Mouse (Mus musculus) liver, embryonic 14.5 days (tissue): Measurements from ENCODE around the gene Eps8. TPM values are rescaled to one million over a fixed set of nuclear protein-coding genes. Genes with fewer than 3 reads are reported as not detected.

Experiments used
- ATAC-seq: fragments of 200-750 bp; cut with Nextera tagmentation; 2 replicates; pipeline ENCODE4 v1.8.0; 2017; ENCODE audit warnings: moderate number of reproducible peaks, mild to moderate bottlenecking, moderate library complexity; ENCODE audit not compliant: insufficient read depth
- DNase-seq, 3 experiments: peaks; one replicate each; pipeline ENCODE4 v3.0.0-alpha.2; 2012 to 2013; ENCODE audit warnings: low read depth in 3 of 3, low spot score in 3 of 3
- H3K27ac ChIP-seq: fragments of 300-500 bp; sonication (generic); 2 replicates; pipeline ENCODE4 v1.5.1; 2014; ENCODE audit warnings: moderate library complexity, mild to moderate bottlenecking, control low read depth, inconsistent platforms
- H3K27me3 ChIP-seq: fragments of 300-500 bp; sonication (generic); 2 replicates; pipeline ENCODE4 v1.6.1; 2014; ENCODE audit warnings: mild to moderate bottlenecking, low read length, moderate library complexity; ENCODE audit not compliant: control insufficient read depth, insufficient read depth
- H3K36me3 ChIP-seq: fragments of 300-500 bp; sonication (generic); replicated peaks from 2 replicates; pipeline ENCODE4 v1.6.1; 2014; ENCODE audit warnings: low read depth; ENCODE audit not compliant: control insufficient read depth, insufficient read depth
- H3K4me1 ChIP-seq, 2 experiments: fragments of 200-500 bp in 1 of 2; fragments of 300-500 bp in 1 of 2; sonication (generic) in 1 of 2; replicated peaks; 2 replicates each; pipeline ENCODE4 v1.6.1; 2012 to 2014; ENCODE audit warnings: antibody characterized with exemption in 1 of 2, inconsistent platforms in 1 of 2, low read length in 1 of 2; ENCODE audit not compliant: control insufficient read depth in 2 of 2, insufficient read depth in 2 of 2
- H3K4me2 ChIP-seq: fragments of 300-500 bp; sonication (generic); 2 replicates; pipeline ENCODE4 v1.6.1; 2014; ENCODE audit warnings: low read depth, mild to moderate bottlenecking, control low read depth, moderate library complexity
- H3K4me3 ChIP-seq, 2 experiments: fragments of 200-500 bp in 1 of 2; fragments of 300-500 bp in 1 of 2; sonication (generic) in 1 of 2; 2 replicates each; pipeline ENCODE4 v1.5.1; 2012 to 2014; ENCODE audit warnings: low read depth in 2 of 2, low read length in 2 of 2, mild to moderate bottlenecking in 2 of 2, control low read depth in 1 of 2, inconsistent platforms in 1 of 2, moderate library complexity in 1 of 2; ENCODE audit not compliant: insufficient read depth in 1 of 2
- H3K9ac ChIP-seq: fragments of 300-500 bp; sonication (generic); replicated peaks from 2 replicates; pipeline ENCODE4 v1.6.1; 2014; ENCODE audit warnings: mild to moderate bottlenecking, control low read depth, moderate library complexity
- H3K9me3 ChIP-seq: fragments of 300-500 bp; sonication (generic); 2 replicates; pipeline ENCODE4 v1.6.1; 2016; ENCODE audit warnings: low read length, mixed read lengths; ENCODE audit not compliant: control insufficient read depth
- CTCF ChIP-seq: IDR thresholded peaks from 2 replicates; pipeline ENCODE4 v1.5.1; 2016; ENCODE audit warnings: antibody characterized with exemption, low read depth, control low read depth
- EP300 ChIP-seq: IDR thresholded peaks from 2 replicates; pipeline ENCODE4 v1.6.1; 2016; ENCODE audit warnings: antibody characterized with exemption, low read depth
- WGBS: fragments of 180-500 bp; shearing (Covaris S2); extraction: QIAGEN DNeasy Blood & Tissue Kit; methylation state at CpG from one replicate; pipeline ENCODE4 v1.1.7; 2014; ENCODE audit not compliant: insufficient replicate concordance; 5-methylcytosine and 5-hydroxymethylcytosine counted together
- polyA plus RNA-seq, 2 experiments: library from polyadenylated mRNA; depleted of rRNA in 1 of 2; stranded (reverse) in 1 of 2; unstranded in 1 of 2; fragments of >200 nt; fragmentation: Nextera tagmentation in 1 of 2; extraction: Ambion mirVana in 1 of 2; gene quantifications; 2 replicates each; pipeline versions ENCODE4 v1.2.1 to v1.2.3; 2012 to 2014

The Eps8 gene
- polyA plus RNA-seq, 2 experiments: 0.42 to 1.4 TPM

DNA sequence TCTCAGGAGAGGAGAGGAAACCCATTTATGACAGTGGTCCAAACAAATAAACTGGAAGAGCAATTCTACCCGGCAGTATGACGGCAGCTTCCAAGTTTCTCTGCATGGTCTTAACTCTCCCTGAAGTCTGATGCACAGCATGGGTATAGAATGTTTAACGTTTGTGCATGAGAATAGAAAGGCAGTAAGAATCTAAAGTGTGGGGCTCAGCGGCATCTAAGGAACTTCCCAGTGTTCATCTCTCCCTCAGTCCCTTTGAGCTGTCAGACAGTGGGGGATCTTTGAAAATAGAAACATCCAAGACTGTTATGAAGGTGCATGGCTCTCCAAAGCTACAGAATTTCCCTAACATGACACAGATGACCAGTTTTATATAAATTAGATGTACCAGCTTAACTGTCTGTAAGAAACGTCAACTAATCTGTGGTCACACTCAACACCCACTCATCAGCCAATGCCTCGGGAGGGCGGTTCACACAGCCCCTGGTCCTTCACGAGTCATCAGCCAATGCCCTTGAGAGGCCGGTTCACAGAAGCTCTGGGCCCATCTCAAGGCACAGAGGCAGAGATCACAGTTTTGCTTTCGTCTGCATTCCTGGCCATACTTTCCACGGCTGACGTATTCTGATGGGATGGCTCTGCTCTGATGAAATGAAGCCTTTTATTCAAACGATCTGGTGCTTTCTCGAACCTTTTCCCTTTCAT lies 145.2 kb downstream of the Eps8 start:
- Histone ChIP-seq H3K9ac (no peak overlapping the region), H3K9me3 (no peaks in the 10 kb centered on the region), H3K4me2 (no peak overlapping the region), H3K27me3 (no peaks in the 10 kb centered on the region), H3K4me3 (no peak overlapping the region), H3K36me3 (no peaks in the 10 kb centered on the region), H3K27ac (no peak overlapping the region), H3K4me1 (peaks cover 0 to 6% of the 10 kb centered on the region in 2 experiments; a peak in 2 of 4 replicates)
- no peak for TF ChIP-seq EP300
- TF ChIP-seq CTCF: no peak
- DNase-seq (no peak), ATAC-seq (no peak)
- 69% methylated on average over 14 of the region's 14 CpGs for WGBS

- H3K4me2 ChIP-seq: no peak overlapping the region
- 82% methylated on average over 19 of the region's 19 CpGs for WGBS
- TF ChIP-seq CTCF (no peak), EP300 (no peak)
- no peaks in the 10 kb centered on the region for H3K9me3 ChIP-seq
- ATAC-seq: no peak
- H3K27me3 ChIP-seq: no peaks in the 10 kb centered on the region
- no peak overlapping the region for H3K27ac ChIP-seq
- no peak for DNase-seq
- no peaks in the 10 kb centered on the region for H3K36me3 ChIP-seq
- no peak overlapping the region for H3K4me3 ChIP-seq
- H3K9ac ChIP-seq: no peak overlapping the region
- H3K4me1 ChIP-seq: peaks cover 0 to 6% of the 10 kb centered on the region in 2 experiments; a peak in 2 of 4 replicates
Measured at GRCm38 (mm10) chr6:137508936-137509335, 145.7 kb downstream of the Eps8 start.

GRCm38 (mm10) chr6:137506563-137506962 lies 148.1 kb downstream of the Eps8 start:
- H3K9me3 ChIP-seq: no peaks in the 10 kb centered on the region
- 82% methylated on average over 7 of the region's 7 CpGs for WGBS
- 0 out of 4 replicates have a peak, but pooled peaks cover 0 to 2% of the 10 kb centered on the region in 2 experiments for H3K4me1 ChIP-seq
- TF ChIP-seq CTCF: no peak
- no peak for TF ChIP-seq EP300
- no peaks in the 10 kb centered on the region for H3K27me3 ChIP-seq
- ATAC-seq: no peak
- no peak overlapping the region for H3K27ac ChIP-seq
- no peaks in the 10 kb centered on the region for H3K36me3 ChIP-seq
- no peak overlapping the region for H3K9ac ChIP-seq
- H3K4me3 ChIP-seq: no peak overlapping the region
- no peak for DNase-seq
- no peak overlapping the region for H3K4me2 ChIP-seq

GRCm38 (mm10) chr6:137505555-137506227 lies 149.0 kb downstream of the Eps8 start:
- 26% methylated on average over 3 of the region's 3 CpGs for WGBS
- H3K9me3 ChIP-seq: no peaks in the 10 kb centered on the region
- H3K36me3 ChIP-seq: no peaks in the 10 kb centered on the region
- DNase-seq (no peak), ATAC-seq (no peak)
- no peak overlapping the region for H3K9ac ChIP-seq
- H3K27me3 ChIP-seq: no peaks in the 10 kb centered on the region
- no peak overlapping the region for H3K4me2 ChIP-seq
- 0 out of 4 replicates have a peak, but pooled peaks cover 0 to 2% of the 10 kb centered on the region in 2 experiments for H3K4me1 ChIP-seq
- H3K4me3 ChIP-seq: no peak overlapping the region
- no peak for TF ChIP-seq CTCF
- TF ChIP-seq EP300: no peak
- H3K27ac ChIP-seq: no peak overlapping the region

- no peak overlapping the region for H3K4me3 ChIP-seq
Measured at GRCm38 (mm10) chr6:137504052-137504451, 150.6 kb downstream of the Eps8 start.

More at GRCm38 (mm10) chr6:137504052-137504451, 150.6 kb downstream of the Eps8 start:
- Histone ChIP-seq H3K4me1 (0 out of 4 replicates have a peak, but pooled peaks cover 0 to 2% of the 10 kb centered on the region in 2 experiments), H3K27ac (no peak overlapping the region), H3K9me3 (no peaks in the 10 kb centered on the region), H3K4me2 (no peak overlapping the region), H3K36me3 (no peaks in the 10 kb centered on the region), H3K27me3 (no peaks in the 10 kb centered on the region), H3K9ac (no peak overlapping the region)
- no peak for DNase-seq
- no peak for TF ChIP-seq EP300
- no peak for TF ChIP-seq CTCF
- WGBS: 54% methylated on average over 1 of the region's 1 CpGs
- no peak for ATAC-seq
